Mouse (Mus musculus) megakaryocyte, embryonic 14.5 days (primary cell): ENCODE results near the gene Vps25. TPM values are rescaled to one million over a fixed set of nuclear protein-coding genes. Genes with fewer than 3 reads are reported as not detected.

Experiments
- H3K27me3 ChIP-seq: replicated peaks from 2 replicates; pipeline ENCODE3; 2012; ENCODE audit warnings: inconsistent platforms
- H3K36me3 ChIP-seq: replicated peaks from 2 replicates; pipeline ENCODE3; 2012; ENCODE audit warnings: low read length, inconsistent platforms, mixed read lengths
- H3K4me1 ChIP-seq: 2 replicates; pipeline ENCODE4 v1.6.1; 2012; ENCODE audit warnings: inconsistent platforms
- H3K4me3 ChIP-seq: replicated peaks from 2 replicates; pipeline ENCODE3; 2012; ENCODE audit warnings: moderate library complexity, mild to moderate bottlenecking, inconsistent platforms
- H3K9me3 ChIP-seq: 2 replicates; pipeline ENCODE4 v1.6.1; 2012; ENCODE audit warnings: inconsistent platforms
- FLI1 ChIP-seq: IDR thresholded peaks from 2 replicates; pipeline ENCODE4 v1.6.1; 2012; ENCODE audit warnings: low read length, inconsistent platforms, mixed read lengths
- GATA1 ChIP-seq: IDR thresholded peaks from 3 replicates; pipeline ENCODE4 v1.6.1; 2012; ENCODE audit warnings: mixed read lengths, low read length, inconsistent platforms, borderline replicate concordance
- polyA plus RNA-seq: library from polyadenylated mRNA; stranded (reverse); fragments of >175 nt; gene quantifications from 2 replicates; pipeline ENCODE4 v1.2.3, GENCODE M21; 2012; ENCODE audit warnings: low replicate concordance; ENCODE audit not compliant: insufficient read depth

Vps25 gene
- polyA plus RNA-seq, 1 experiment, result 168 TPM

GRCm38 (mm10) chr11:101229361-101229900, 24.1 kb upstream of the Vps25 start:
- Histone ChIP-seq H3K4me1 (peaks cover 43% of the 10 kb centered on the region), H3K9me3 (no peaks in the 10 kb centered on the region), H3K4me3 (no peak overlapping the region), H3K36me3 (no peaks in the 10 kb centered on the region), H3K27me3 (peaks cover 63% of the 10 kb centered on the region)
- no peak for TF ChIP-seq GATA1
- no peak for TF ChIP-seq FLI1

DNA sequence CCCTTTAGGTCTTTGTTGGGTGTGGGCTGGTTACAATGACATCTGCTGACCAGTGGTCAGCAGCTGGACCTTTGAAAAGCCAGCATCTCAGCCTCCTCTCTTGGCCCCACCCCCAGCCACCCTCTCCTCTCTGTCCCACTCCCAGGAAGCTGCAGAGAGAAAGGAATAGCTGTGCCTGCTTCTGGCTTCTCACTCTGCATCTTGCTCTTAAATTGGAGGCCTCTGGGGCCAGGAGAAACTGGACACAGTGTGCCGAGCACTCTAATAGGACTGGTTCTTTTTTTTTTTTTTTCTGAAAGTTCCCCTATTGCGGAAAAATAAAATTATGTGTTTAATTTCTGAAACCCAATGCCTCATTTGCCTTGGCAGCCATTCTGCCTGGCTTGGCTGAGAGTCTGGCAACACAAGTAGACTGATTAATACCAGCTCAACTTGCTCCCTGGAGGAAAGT, 23.4 kb upstream of the Vps25 start:
- Histone ChIP-seq H3K9me3 (no peaks in the 10 kb centered on the region), H3K36me3 (no peaks in the 10 kb centered on the region), H3K4me1 (peaks cover 36% of the 10 kb centered on the region), H3K27me3 (peaks cover 67% of the 10 kb centered on the region), H3K4me3 (no peak overlapping the region)
- no peak for TF ChIP-seq FLI1
- TF ChIP-seq GATA1, result no peak

DNA sequence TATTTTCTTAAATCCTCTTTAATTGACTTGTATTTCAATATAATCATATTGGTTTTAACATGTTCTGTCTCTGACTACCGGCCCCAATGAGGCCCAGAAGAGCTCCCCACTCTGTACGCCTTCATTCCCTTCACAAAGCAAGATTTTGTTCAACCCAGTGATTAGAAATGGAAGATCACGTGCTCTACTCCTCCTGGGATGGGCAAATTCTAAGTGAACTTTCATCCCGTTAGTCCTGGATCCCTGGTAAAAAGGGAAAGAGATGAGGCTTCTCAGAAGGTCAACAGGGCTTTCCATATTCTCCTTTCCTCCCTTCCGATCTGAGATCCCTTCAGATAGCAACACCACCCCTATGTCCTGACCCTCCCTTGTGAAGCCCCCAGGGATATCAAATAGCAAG, 23.0 kb upstream of the Vps25 start:
- H3K4me3 ChIP-seq, result no peak overlapping the region
- no peak for TF ChIP-seq FLI1
- TF ChIP-seq GATA1, result no peak
- H3K4me1 ChIP-seq, result peaks cover 33% of the 10 kb centered on the region
- H3K9me3 ChIP-seq, result no peaks in the 10 kb centered on the region
- H3K27me3 ChIP-seq, result peaks cover 69% of the 10 kb centered on the region
- no peaks in the 10 kb centered on the region for H3K36me3 ChIP-seq

DNA sequence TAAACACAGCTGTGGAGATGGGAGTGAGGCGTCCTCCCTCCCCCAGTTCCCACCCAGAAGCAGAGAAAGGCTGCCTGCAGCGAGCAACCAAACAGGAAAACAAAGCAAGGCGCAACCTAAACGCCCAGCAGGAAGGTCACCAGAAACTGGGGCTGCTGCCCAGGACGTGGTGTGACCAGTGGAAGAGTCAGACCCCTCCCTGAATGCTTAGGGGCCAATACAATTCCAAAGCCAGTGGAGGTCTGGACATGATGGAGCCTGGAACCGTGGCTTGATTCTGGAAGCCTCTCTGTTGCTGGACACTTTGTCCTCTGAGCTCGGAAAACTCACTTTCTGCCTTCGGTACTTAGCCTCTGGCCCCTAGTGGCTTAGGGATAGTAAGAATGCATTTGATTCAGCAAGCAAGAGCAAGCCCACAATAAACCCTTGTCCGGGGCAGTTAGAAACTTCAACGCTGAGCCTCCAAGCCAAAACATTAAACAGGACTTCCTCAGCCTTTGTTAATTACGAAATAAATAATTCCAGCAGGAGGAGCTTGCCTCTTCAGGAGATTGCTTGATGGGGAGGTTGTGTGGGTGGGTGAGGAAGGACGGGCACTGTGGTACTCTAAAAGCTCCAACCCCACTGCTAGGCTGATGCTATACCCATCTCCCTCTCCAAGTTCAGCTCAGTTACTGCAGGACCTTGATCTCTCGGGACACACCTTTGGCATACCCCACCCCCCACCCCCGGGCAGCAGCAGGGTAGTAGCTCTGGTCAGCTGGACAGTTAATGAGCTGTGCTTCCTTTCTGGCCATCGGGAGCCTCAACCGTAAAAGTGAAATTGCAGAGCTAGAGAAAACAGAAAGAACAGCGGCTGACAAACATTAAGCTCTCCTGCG, 22.3 kb upstream of the Vps25 start:
- peaks cover 1% of the 10 kb centered on the region for H3K9me3 ChIP-seq
- H3K4me3 ChIP-seq, result peak overlapping the region; percentile 82
- H3K27me3 ChIP-seq, result peaks cover 69% of the 10 kb centered on the region
- no peaks in the 10 kb centered on the region for H3K36me3 ChIP-seq
- peaks cover 33% of the 10 kb centered on the region for H3K4me1 ChIP-seq
- TF ChIP-seq GATA1, result no peak
- TF ChIP-seq FLI1, result no peak

GRCm38 (mm10) chr11:101232010-101232839, 21.3 kb upstream of the Vps25 start:
- Histone ChIP-seq H3K4me3 (peak overlapping the region; percentile 82), H3K27me3 (peaks cover 75% of the 10 kb centered on the region), H3K4me1 (peaks cover 33% of the 10 kb centered on the region), H3K36me3 (no peaks in the 10 kb centered on the region), H3K9me3 (peaks cover 8% of the 10 kb centered on the region)
- TF ChIP-seq FLI1 (no peak), GATA1 (no peak)

DNA sequence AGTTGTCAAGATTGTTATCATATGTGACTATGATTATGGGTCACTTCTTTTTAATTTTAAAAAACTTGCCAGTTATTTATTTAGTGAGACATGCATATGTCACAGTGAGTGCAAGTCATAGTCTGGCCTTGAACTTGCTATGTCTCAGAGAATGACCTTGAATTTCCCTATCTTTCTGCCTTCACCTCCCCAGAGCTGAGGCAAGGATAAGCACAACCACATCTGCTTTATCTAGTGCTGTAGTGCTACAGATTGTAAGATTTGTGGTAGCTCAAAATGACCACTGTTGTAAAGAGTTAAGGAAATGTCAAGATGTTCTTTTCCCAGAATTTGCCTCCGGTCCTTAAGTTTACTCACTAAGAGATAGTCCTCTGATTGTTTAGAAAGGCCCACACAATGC, 20.3 kb upstream of the Vps25 start:
- no peaks in the 10 kb centered on the region for H3K36me3 ChIP-seq
- H3K4me1 ChIP-seq, result peaks cover 37% of the 10 kb centered on the region
- TF ChIP-seq FLI1, result no peak
- no peak for TF ChIP-seq GATA1
- peaks cover 76% of the 10 kb centered on the region for H3K27me3 ChIP-seq
- H3K4me3 ChIP-seq, result no peak overlapping the region
- peaks cover 8% of the 10 kb centered on the region for H3K9me3 ChIP-seq

DNA sequence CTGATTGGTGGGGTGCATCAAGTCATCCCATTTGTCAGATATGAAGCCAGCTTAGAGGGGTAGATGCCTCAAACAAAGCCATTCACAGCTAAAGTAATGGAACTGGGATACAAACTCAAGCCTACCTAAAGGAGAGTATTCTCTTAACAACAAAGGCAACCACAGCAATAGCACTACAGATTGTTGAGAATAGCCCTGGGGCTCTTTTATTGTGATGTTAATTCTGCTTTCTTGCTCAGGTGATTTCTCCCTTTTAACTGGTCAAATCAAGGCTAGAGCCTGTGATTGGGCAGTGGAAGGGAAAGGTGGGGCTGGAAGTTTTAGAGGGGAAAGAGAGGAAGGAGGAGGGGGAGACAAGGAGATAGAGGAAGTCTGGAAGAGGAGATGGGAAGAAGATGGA, 19.4 kb upstream of the Vps25 start:
- Histone ChIP-seq H3K27me3 (peaks cover 75% of the 10 kb centered on the region), H3K9me3 (peaks cover 8% of the 10 kb centered on the region), H3K36me3 (no peaks in the 10 kb centered on the region), H3K4me3 (no peak overlapping the region), H3K4me1 (peaks cover 38% of the 10 kb centered on the region)
- TF ChIP-seq GATA1 (no peak), FLI1 (no peak)

DNA sequence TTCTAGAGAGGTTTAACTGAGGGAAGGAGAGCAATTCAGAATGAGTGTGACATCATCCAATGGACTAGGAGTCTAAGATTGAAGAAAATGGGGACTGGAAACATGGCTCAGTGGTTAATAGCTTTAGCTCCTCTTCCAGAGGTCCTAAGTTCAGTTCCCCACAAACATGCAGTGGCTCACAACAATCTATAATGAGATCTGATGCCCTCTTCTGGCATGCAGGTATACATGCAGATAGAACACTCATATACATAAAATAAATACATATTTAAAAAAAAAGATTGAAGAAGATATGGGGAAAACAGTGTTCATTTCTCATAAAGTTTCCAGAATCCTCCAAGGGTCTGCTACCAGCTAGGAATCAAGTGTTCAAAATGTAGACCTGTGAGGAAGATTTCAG, 18.1 kb upstream of the Vps25 start:
- H3K4me3 ChIP-seq, result no peak overlapping the region
- H3K36me3 ChIP-seq, result no peaks in the 10 kb centered on the region
- H3K9me3 ChIP-seq, result peaks cover 8% of the 10 kb centered on the region
- no peak for TF ChIP-seq GATA1
- no peak for TF ChIP-seq FLI1
- H3K4me1 ChIP-seq, result peaks cover 30% of the 10 kb centered on the region
- H3K27me3 ChIP-seq, result peaks cover 63% of the 10 kb centered on the region

DNA sequence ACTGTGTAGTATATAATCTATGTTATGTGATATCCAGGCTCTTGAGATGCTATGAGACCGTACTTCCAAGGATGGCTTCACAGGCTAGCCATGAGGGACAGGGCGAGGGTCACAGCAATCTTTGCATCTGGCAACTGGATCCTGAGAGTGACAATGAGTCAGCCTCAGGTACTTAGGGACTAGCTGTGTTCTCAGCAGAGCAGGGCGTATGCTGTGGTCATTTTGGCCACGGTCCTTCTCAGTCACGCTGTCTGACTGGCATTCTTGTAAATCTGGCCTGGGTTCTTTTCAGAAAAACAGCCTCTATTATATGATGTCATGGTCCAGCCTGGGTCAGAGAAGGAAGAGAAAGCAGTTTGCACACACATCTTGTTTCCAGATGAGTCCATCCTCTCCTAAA, 16.7 kb upstream of the Vps25 start:
- no peak for TF ChIP-seq FLI1
- TF ChIP-seq GATA1, result no peak
- Histone ChIP-seq H3K27me3 (peaks cover 55% of the 10 kb centered on the region), H3K9me3 (peaks cover 8% of the 10 kb centered on the region), H3K36me3 (no peaks in the 10 kb centered on the region), H3K4me3 (no peak overlapping the region), H3K4me1 (peaks cover 16% of the 10 kb centered on the region)
